Mouse (Mus musculus) neutrophil, adult 5-6 weeks (primary cell): Measurements from ENCODE around the gene Klhl6. TPM values are rescaled to one million over a fixed set of nuclear protein-coding genes. Genes with fewer than 3 reads are reported as not detected.

Experiments used
- ATAC-seq: fragments of 151-379, 151-347 bp; 2 replicates; pipeline ENCODE4 v1.8.0; 2017; ENCODE audit warnings: mild to moderate bottlenecking, moderate TSS enrichment; ENCODE audit not compliant: insufficient number of reproducible peaks, poor library complexity, low FRiP score, severe bottlenecking; ENCODE audit errors: extremely low read depth
- total RNA-seq: library from RNA; stranded (forward); fragments of 200-1000 nt; gene quantifications from 2 replicates; pipeline ENCODE4 v1.2.3, GENCODE M21; 2017

The Klhl6 gene
- total RNA-seq, 1 experiment from 2014 or later: 184 TPM

- ATAC-seq: peak; percentile 20; the same call in 1 of the 2 replicates
These were observed 7.4 kb downstream of the Klhl6 start for GRCm38 (mm10) chr16:19975432-19975831.

- ATAC-seq: peak; percentile 83
These were observed 9.4 kb downstream of the Klhl6 start for GRCm38 (mm10) chr16:19973480-19973879.

- peak; percentile 24; the same call in 1 of the 2 replicates for ATAC-seq
These were observed 10.0 kb downstream of the Klhl6 start for GRCm38 (mm10) chr16:19972736-19973350.

GRCm38 (mm10) chr16:19969506-19969905 lies 13.3 kb downstream of the Klhl6 start:
- no peak for ATAC-seq

- no peak for ATAC-seq
These were observed 14.2 kb downstream of the Klhl6 start for GRCm38 (mm10) chr16:19968666-19969065.

- ATAC-seq: no peak
These were observed 14.9 kb downstream of the Klhl6 start for GRCm38 (mm10) chr16:19967897-19968392.

GRCm38 (mm10) chr16:19966976-19967375 lies 15.9 kb downstream of the Klhl6 start:
- no peak for ATAC-seq

GRCm38 (mm10) chr16:19966437-19966836 lies 16.4 kb downstream of the Klhl6 start:
- no peak for ATAC-seq

- ATAC-seq: no peak
These were observed 19.9 kb downstream of the Klhl6 start for GRCm38 (mm10) chr16:19962951-19963350.

GRCm38 (mm10) chr16:19961070-19961469 lies 21.8 kb downstream of the Klhl6 start:
- ATAC-seq: no peak

- no peak for ATAC-seq
These were observed 22.3 kb downstream of the Klhl6 start for GRCm38 (mm10) chr16:19960407-19961058.

- no peak for ATAC-seq
These were observed 25.8 kb downstream of the Klhl6 start for GRCm38 (mm10) chr16:19957051-19957450.

- no peak for ATAC-seq
These were observed 35.5 kb downstream of the Klhl6 start for GRCm38 (mm10) chr16:19947336-19947735.

GRCm38 (mm10) chr16:19946578-19947298 lies 36.1 kb downstream of the Klhl6 start:
- no peak for ATAC-seq

GRCm38 (mm10) chr16:19920823-19921222 lies 62.0 kb downstream of the Klhl6 start:
- no peak for ATAC-seq

- no peak for ATAC-seq
These were observed 64.6 kb downstream of the Klhl6 start for GRCm38 (mm10) chr16:19918286-19918685.

- ATAC-seq: no peak
These were observed 70.3 kb downstream of the Klhl6 start for GRCm38 (mm10) chr16:19912582-19912981.

GRCm38 (mm10) chr16:19908291-19908690 lies 74.5 kb downstream of the Klhl6 start:
- ATAC-seq: peak; percentile 26; the same call in 1 of the 2 replicates

- ATAC-seq: 0 out of 2 replicates have a peak, but pooled peaks have one; percentile 51
These were observed 75.7 kb downstream of the Klhl6 start for GRCm38 (mm10) chr16:19907103-19907502.
